ENCODE assay signal across 17 mouse cellular contexts in genomic region chr2:154699360-154699759, GRCm38 (mm10).
"Had no signal": no experiment of that assay in that cellular context is flagged by ENCODE, and none has a peak within 500 bp of the region (broad histone marks: within the 10 kb centered on the region; RNA-seq: fewer than 3 reads in every experiment).

No protein-coding gene starts in this region.

- H3K4me1 ChIP-seq: stomach, embryonic 15.5 days had no signal

- DNase-seq: retina, postnatal 1 day; right cerebral cortex, adult 18-20 months; right cerebral cortex, postnatal 14 days; right cerebral cortex, postnatal 25 days; right cerebral cortex, postnatal 4 days; spleen, adult 18-20 months; thymus, adult 18-20 months; thymus, adult 2 months; thymus, postnatal 14 days; thymus, postnatal 25 days; thymus, postnatal 36 days; thymus, postnatal 4 days had no signal

- H3K27me3 ChIP-seq: neural tube, embryonic 12.5 days; neural tube, embryonic 15.5 days; stomach, embryonic 15.5 days had no signal

- H3K4me3 ChIP-seq: neural tube, embryonic 12.5 days; neural tube, embryonic 13.5 days; neural tube, embryonic 15.5 days; stomach, embryonic 15.5 days had no signal

- H3K27ac ChIP-seq: neural tube, embryonic 12.5 days; neural tube, embryonic 13.5 days; neural tube, embryonic 15.5 days; stomach, embryonic 15.5 days; stomach, postnatal 0 days had no signal
